Mouse (Mus musculus) E14TG2a.4 (cell line): ENCODE data around the gene Rtn3.

Experiments used
- CTCF ChIP-seq: conservative IDR thresholded peaks from 2 replicates; pipeline ENCODE4 v1.5.1; 2014; ENCODE audit warnings: low read length
- POU5F1 ChIP-seq: IDR thresholded peaks from 2 replicates; pipeline ENCODE4 v1.6.1; 2014; ENCODE audit warnings: low read length, borderline replicate concordance

DNA sequence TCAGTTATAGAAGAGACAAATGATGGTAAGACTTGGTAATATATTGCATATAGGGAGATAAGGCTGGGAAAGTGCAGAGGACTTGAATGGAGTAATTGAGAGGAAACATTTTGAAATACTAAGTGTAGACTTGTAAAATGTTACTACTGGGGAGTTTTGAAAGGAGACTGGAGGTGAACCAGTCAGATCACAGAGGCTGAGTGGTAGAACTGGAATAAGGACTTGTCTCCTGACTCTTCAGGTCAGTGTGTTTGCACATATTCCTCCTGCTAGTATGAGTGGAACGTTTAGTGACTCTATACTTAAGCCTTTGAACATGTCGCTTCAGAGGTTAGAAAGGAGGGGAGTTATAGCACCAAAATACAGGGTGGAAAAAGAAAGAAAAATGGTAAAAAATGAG is 19.4 kb upstream of the Rtn3 start:
- TF ChIP-seq CTCF (no peak), POU5F1 (no peak)
